Mouse (Mus musculus) kidney, adult 2 months (tissue): Measurements from ENCODE around the gene Otud5.

Experiments used
- CTCF ChIP-seq: fragments of 200-500 bp; conservative IDR thresholded peaks from 2 replicates; pipeline ENCODE4 v1.5.1; 2011; ENCODE audit warnings: low read depth, mild to moderate bottlenecking, control low read depth, low read length, moderate library complexity, mixed read lengths; ENCODE audit not compliant: insufficient read depth, insufficient read length
- POLR2A ChIP-seq: fragments of 200-500 bp; IDR thresholded peaks from one replicate; pipeline ENCODE4 v1.6.1; 2011; ENCODE audit warnings: low read depth, low read length, control low read depth

DNA sequence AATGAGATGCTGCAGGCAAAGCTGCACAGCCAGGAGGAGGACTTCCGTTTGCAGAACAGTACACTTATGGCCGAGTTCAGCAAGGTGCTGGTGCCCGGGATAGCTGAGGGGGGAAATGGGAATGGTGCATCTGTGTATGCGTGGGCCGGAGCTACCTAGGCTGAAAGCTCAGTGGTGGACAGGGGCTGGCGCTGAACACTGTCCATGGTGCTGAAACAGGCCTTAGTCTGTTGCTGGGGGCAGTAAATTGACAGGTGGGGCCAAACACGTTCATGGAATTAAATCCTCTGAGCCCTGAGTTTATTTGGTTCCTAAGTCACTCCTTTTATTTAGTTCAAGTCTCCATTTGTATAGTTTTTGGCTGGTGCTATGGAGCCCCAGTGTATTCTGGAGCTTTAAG is 46.1 kb upstream of the Otud5 start:
- TF ChIP-seq CTCF, result no peak
- TF ChIP-seq POLR2A, result no peak
